Mouse (Mus musculus) urinary bladder, postnatal 4 days (tissue): ENCODE results near the gene Il10.

Experiments used
- DNase-seq, 2 experiments: peaks; one replicate each; pipeline ENCODE4 v3.0.0; 2021 to 2022; ENCODE audit warnings: low spot score in 2 of 2

The Il10 gene

DNA sequence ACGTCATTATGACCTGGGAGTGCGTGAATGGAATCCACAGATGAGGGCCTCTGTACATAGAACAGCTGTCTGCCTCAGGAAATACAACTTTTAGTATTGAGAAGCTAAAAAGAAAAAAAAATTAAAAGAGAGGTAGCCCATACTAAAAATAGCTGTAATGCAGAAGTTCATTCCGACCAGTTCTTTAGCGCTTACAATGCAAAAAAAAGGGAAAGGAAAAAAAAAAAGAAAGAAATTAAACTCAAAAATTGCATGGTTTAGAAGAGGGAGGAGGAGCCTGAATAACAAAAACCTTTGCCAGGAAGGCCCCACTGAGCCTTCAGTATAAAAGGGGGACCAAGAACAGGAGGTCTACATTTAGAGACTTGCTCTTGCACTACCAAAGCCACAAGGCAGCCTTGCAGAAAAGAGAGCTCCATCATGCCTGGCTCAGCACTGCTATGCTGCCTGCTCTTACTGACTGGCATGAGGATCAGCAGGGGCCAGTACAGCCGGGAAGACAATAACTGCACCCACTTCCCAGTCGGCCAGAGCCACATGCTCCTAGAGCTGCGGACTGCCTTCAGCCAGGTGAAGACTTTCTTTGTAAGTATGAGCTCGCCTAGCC, at the start of gene Il10:
Gene Il10, plus strand, starts transcription at position 354 of the 607 bp plus-strand sequence.
- DNase-seq = no peak

DNA sequence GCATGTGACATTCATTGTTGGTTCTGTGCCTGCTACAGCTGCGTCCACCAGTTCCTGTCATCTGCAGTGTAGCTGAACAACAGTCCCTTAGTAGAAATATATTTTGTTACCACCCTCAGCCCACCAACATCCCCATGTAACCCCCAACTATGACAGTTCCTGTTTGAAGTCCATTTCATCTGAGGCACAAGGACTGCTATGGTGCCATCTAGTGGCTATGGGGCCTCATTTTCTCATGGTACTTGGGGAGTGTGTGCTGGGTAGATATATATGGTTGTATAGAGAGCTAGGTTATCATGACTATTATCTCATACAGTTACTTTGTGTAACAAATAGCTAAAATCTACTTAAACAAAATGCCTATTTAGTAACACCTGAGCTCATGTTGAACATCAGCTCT, 40.2 kb upstream of the Il10 start:
- DNase-seq = no peak

DNA sequence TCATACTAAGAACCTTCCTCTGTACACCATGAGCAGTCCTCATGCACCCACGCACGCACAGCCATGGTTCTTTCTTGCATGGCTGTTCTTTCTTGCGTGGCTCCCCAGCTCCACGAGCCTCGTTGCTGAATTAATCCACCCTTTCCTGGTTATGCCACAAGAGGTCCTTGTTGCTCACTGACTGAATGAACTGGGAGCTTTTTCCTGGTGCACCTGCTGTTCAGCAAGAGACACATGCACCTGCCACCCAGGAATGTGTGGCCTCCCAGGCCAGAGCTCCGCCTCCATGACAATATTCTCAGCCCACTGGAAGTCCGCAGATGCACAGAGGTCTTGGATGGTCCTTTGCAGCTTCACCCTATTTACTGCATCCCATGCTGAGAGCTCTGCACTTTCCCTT, 35.2 kb upstream of the Il10 start:
- no peak for DNase-seq

GRCm38 (mm10) chr1:130987001-130987400, 32.6 kb upstream of the Il10 start:
- no peak for DNase-seq

GRCm38 (mm10) chr1:130987418-130987817, 32.2 kb upstream of the Il10 start:
- no peak for DNase-seq

DNA sequence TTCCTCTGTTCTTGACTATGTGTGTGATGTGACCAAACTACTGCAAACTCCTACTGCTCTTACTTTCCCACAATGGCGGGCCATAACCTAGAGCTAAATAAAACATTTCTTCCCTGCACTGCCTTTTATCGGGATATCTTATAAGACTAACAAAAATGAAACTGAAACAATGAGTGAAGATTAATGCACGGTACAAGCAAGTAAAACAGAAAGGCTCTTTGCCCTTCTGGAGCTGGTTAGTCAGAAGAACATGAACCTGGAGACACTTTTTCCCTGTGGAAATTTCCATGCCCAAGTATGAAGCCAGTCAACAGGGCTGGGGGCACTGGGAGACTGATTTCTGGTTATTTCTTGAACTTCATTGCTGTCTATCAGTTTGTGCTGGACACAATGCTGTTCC, 30.3 kb upstream of the Il10 start:
- DNase-seq = no peak

- no peak for DNase-seq
Measured at GRCm38 (mm10) chr1:130990448-130990847, 29.2 kb upstream of the Il10 start.

- DNase-seq = no peak
Measured at GRCm38 (mm10) chr1:130993574-130994154, 26.0 kb upstream of the Il10 start.

DNA sequence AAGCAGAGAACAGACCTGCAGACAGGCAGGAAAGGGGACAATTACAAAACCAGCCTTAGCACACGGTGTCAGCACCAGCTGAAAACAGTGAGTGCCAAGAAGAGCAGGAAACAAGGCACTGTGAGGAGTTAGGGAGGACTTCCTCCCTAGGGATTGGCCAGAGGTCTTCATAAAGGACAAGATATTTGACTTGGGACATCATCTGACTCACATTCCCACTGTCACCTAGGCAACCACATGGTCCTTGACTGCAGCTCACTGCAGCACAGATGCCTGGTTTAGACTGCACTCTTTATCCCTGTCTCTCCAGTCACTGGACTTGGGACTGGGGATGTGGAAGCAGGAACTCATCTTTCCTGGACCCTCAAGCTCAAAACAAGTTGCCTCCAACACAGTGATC, 24.1 kb upstream of the Il10 start:
- no peak for DNase-seq

DNA sequence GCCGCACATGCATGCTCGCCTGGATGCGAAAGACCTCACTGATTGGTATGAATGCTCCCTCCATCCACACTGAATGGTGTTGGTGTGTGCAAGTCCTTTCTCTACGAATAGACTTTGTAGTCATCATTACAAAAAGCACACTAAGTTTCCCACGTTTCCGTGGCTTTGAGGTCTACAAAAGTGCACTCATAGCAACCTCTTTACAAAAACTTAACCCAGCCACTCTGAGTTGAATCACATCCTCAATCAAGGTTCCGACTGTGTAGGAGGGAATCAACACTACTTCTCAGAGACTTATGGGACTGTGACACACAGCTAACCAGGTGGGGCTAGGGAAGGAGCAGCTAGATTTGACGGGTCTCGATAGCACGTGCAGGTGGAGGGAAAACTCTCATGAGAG, 23.3 kb upstream of the Il10 start:
- DNase-seq = peak in 1 of 2 experiments; percentile 29

GRCm38 (mm10) chr1:130997441-130997840, 22.2 kb upstream of the Il10 start:
- no peak for DNase-seq

- DNase-seq = peak in 1 of 2 experiments; percentile 29
Measured at GRCm38 (mm10) chr1:130998321-130998720, 21.3 kb upstream of the Il10 start.

GRCm38 (mm10) chr1:130999708-131000107, 19.9 kb upstream of the Il10 start:
- peak in 1 of 2 experiments; percentile 33 for DNase-seq

GRCm38 (mm10) chr1:131000296-131000695, 19.3 kb upstream of the Il10 start:
- DNase-seq = peak in 1 of 2 experiments; percentile 20

DNA sequence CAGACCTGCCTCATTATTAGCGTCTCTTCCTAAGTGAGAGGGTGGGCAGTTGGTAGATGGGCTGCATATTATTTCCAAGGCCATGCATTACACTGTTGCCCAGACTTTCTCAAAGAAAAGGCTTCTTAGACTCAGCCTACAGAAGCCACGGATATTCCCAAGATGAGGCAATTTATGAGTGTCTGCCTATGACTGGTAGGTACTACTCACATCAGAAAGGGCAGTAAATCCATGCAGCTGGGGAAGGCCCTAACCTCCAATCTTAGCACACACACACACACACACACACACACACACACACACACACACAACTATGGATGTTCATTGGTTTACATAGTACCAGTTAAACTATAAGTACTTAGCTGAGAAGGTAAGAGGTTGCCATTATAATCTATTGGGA, 17.1 kb upstream of the Il10 start:
- no peak for DNase-seq

GRCm38 (mm10) chr1:131003037-131003922, 16.4 kb upstream of the Il10 start:
- DNase-seq = no peak

GRCm38 (mm10) chr1:131006069-131006468, 13.6 kb upstream of the Il10 start:
- no peak for DNase-seq

GRCm38 (mm10) chr1:131010201-131011153, 9.2 kb upstream of the Il10 start:
- no peak for DNase-seq

DNA sequence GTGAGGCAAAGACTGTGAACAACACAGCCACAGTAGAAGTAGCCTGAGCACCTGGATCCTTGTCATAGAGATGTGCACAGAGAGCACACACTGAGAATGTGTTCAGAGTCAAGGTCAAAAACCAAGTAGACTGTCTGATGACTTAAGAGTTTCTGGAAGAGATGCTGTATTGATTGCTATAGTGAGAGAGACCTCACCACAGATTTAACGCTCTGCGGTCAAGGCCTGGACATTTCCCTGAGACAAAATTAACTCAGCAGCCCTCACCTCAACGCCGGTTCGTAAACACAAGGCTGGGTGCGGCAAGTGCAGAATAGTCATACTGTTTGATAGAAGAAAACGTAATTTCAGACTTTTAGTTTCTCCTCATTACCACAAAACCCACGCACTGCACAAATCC, 7.2 kb upstream of the Il10 start:
- DNase-seq = no peak

DNA sequence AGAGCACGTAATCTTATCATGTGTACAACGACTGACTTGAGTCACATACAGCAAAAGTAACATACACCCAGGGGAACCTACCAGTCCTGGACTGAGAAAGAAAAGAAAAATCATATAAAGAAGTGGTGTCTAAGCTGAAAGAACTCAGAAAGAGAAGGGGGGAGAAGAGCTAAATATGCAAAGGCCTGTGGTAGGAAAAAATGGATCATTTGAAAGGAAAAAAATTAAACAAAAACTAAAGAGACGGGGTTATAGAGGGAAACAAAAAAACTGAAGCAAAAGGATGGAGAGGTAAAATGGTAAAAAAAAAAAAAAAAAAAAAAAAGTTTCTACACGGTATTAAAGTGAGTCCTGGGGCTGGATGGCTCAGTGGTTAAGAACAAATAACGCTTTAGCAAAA, 5.7 kb upstream of the Il10 start:
- no peak for DNase-seq

- no peak for DNase-seq
Measured at GRCm38 (mm10) chr1:131015281-131015680, 4.4 kb upstream of the Il10 start.

- no peak for DNase-seq
Measured at GRCm38 (mm10) chr1:131015879-131016278, 3.8 kb upstream of the Il10 start.
